In genomic region chr11:5837251-5838246, GRCm38 (mm10) we compare ENCODE assay signal across 8 mouse cellular contexts. TPM values are rescaled to one million over a fixed set of nuclear protein-coding genes. Genes with fewer than 3 reads are reported as not detected.
DNase-seq lines count a peak whose midpoint lies in the region; ATAC-seq lines count a peak whose summit lies in the region.

Gene Polm, minus strand, starts transcription at chr11:5838016.

- peak within 1 kb of the TSS; percentile 96 for H3K4me2 ChIP-seq in hindbrain, embryonic 15.5 days

- peak; percentile 97 for ATAC-seq in hindbrain, embryonic 15.5 days (ENCODE audit: low FRiP score, low read depth)

- H3K9ac ChIP-seq in hindbrain, embryonic 15.5 days, result peak within 1 kb of the TSS; percentile 82

- no peaks in the 10 kb centered on the region for H3K9me3 ChIP-seq in hindbrain, embryonic 15.5 days

- H3K4me3 ChIP-seq in hindbrain, embryonic 15.5 days, result peak within 1 kb of the TSS; percentile 85

- DNase-seq in T-cell, adult 2 months (ENCODE audit: low spot score), result peak; percentile 87
- DNase-seq in cerebellum, postnatal 36 days, result peak; percentile 89 to 93
- peak; percentile 80 to 86 for DNase-seq in frontal cortex, postnatal 36 days (ENCODE audit: low spot score in 2 of 2)
- peak; percentile 87 for DNase-seq in left cerebral cortex, adult 11 months (ENCODE audit: low spot score)
- DNase-seq in lung, postnatal 4 days, result peak; percentile 96
- DNase-seq in retina, postnatal 7 days (ENCODE audit: low read depth, low spot score), result peak; percentile 87
- peak; percentile 70 for DNase-seq in urinary bladder, adult 2 months (ENCODE audit: low spot score)

- peaks cover 10% of the 10 kb centered on the region; the same call in 1 of the 2 replicates for H3K4me1 ChIP-seq in hindbrain, embryonic 15.5 days (replicated peaks)

- no peaks in the 10 kb centered on the region; the same call in 1 of the 2 replicates for H3K36me3 ChIP-seq in hindbrain, embryonic 15.5 days

- no peaks in the 10 kb centered on the region for H3K27me3 ChIP-seq in hindbrain, embryonic 15.5 days

- H3K27ac ChIP-seq in hindbrain, embryonic 15.5 days (replicated peaks), result peak within 1 kb of the TSS; percentile 80

- WGBS in hindbrain, embryonic 15.5 days, result under 1% methylated on average over 63 of the region's 63 CpGs

RNA-seq across cellular contexts. Expression of gene Polm, which starts in this region (rescaled TPM):
- 7.3 TPM in 2 replicates for polyA plus RNA-seq in hindbrain, embryonic 15.5 days (2015; fragmentation: Nextera tagmentation; extraction: Ambion mirVana)
- polyA plus RNA-seq in urinary bladder, adult 2 months (2012; rRNA removed), result 28.0 and 30.4 TPM in 2 replicates

Comparison
In these comparisons a context has a peak if more than half of its experiments do, and no peak if none do; other contexts are left out.
1. Peak in every context shown above with its lines: DNase-seq, ATAC-seq, H3K4me3 ChIP-seq and H3K27ac ChIP-seq.